Mouse (Mus musculus): ENCODE measurements around the gene Fcho1.
"Not testable (repeated sequence)": the region's sequence is repeated elsewhere in the genome, so short reads cannot be mapped to it uniquely, and the experiment has no call there.

DNA sequence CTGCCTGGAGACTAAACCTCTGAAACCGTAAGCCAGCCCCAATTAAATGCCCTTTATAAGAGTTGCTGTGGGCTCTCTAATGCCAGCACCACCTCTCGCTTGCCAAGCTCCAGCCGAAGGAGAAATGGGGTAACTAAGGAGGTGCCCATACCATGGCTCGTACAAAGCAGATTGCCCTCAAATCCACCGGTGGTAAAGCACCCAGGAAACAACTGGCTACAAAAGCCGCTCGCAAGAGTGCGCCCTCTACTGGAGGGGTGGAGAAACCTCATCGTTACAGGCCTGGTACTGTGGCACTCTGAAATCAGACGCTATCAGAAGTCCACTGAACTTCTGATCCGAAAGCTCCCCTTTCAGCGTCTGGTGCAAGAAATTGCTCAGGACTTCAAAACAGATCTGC lies 30.1 kb downstream of the Fcho1 start:
- not testable (repeated sequence) for TF ChIP-seq ZNF384 (IDR thresholded peaks at IDR 0.05; ENCODE audit: low read depth, low read length); ZC3H11A (IDR thresholded peaks at IDR 0.05; ENCODE audit: borderline replicate concordance, low read depth, low read length)

Measured in ES-E14 (cell line).